Mouse (Mus musculus) hindbrain, embryonic 16.5 days (tissue): ENCODE data around the gene Klhdc7b. TPM values are rescaled to one million over a fixed set of nuclear protein-coding genes. Genes with fewer than 3 reads are reported as not detected.
"Not testable (repeated sequence)": the region's sequence is repeated elsewhere in the genome, so short reads cannot be mapped to it uniquely, and the experiment has no call there.

Experiments
- ATAC-seq: fragments of 200-750 bp; cut with Nextera tagmentation; 2 replicates; pipeline ENCODE4 v1.8.0; 2017; ENCODE audit warnings: moderate TSS enrichment, moderate library complexity
- H3K27ac ChIP-seq: fragments of 300-500 bp; sonication (generic); 2 replicates; pipeline ENCODE4 v1.5.1; 2014; ENCODE audit warnings: low read depth, mild to moderate bottlenecking, control low read depth, low read length, moderate library complexity
- H3K27me3 ChIP-seq: fragments of 300-500 bp; sonication (generic); replicated peaks from 2 replicates; pipeline ENCODE4 v1.6.1; 2014; ENCODE audit warnings: low read length; ENCODE audit not compliant: control insufficient read depth, insufficient read depth
- H3K36me3 ChIP-seq: fragments of 300-500 bp; sonication (generic); 2 replicates; pipeline ENCODE4 v1.6.1; 2014; ENCODE audit warnings: mild to moderate bottlenecking, low read length, moderate library complexity, mixed read lengths; ENCODE audit not compliant: control insufficient read depth, insufficient read depth
- H3K4me1 ChIP-seq: fragments of 300-500 bp; sonication (generic); 2 replicates; pipeline ENCODE4 v1.6.1; 2014; ENCODE audit warnings: low read depth, low read length; ENCODE audit not compliant: control insufficient read depth, insufficient read depth
- H3K4me2 ChIP-seq: fragments of 300-500 bp; sonication (generic); 2 replicates; pipeline ENCODE4 v1.6.1; 2014; ENCODE audit warnings: mild to moderate bottlenecking, low read length, control low read depth, moderate library complexity
- H3K4me3 ChIP-seq: fragments of 300-500 bp; sonication (generic); 2 replicates; pipeline ENCODE4 v1.5.1; 2014; ENCODE audit warnings: mild to moderate bottlenecking, low read length, control low read depth, moderate library complexity
- H3K9ac ChIP-seq: fragments of 300-500 bp; sonication (generic); 2 replicates; pipeline ENCODE4 v1.6.1; 2014; ENCODE audit warnings: low read depth, mild to moderate bottlenecking, control low read depth, low read length, moderate library complexity
- H3K9me3 ChIP-seq: fragments of 300-500 bp; sonication (generic); 2 replicates; pipeline ENCODE4 v1.6.1; 2014; ENCODE audit warnings: mild to moderate bottlenecking, low read length, moderate library complexity; ENCODE audit not compliant: control insufficient read depth
- WGBS: fragments of 180-500 bp; shearing (Covaris S2); extraction: QIAGEN DNeasy Blood & Tissue Kit; methylation state at CpG from one replicate; pipeline ENCODE4 v1.1.7; 2014; 5-methylcytosine and 5-hydroxymethylcytosine counted together
- polyA plus RNA-seq: library from polyadenylated mRNA; unstranded; fragments of >200 nt; fragmentation: Nextera tagmentation; extraction: Ambion mirVana; gene quantifications from 2 replicates; pipeline ENCODE4 v1.2.1, GENCODE M21; 2015

The Klhdc7b gene
- polyA plus RNA-seq, 1 experiment from 2014 or later, result 0.08 TPM

- Histone ChIP-seq H3K27ac (peak within 1 kb of the TSS; percentile 92), H3K4me2 (peak within 1 kb of the TSS; percentile 95), H3K9me3 (no peaks in the 10 kb centered on the region), H3K36me3 (peaks cover 14% of the 10 kb centered on the region), H3K4me3 (peak within 1 kb of the TSS; percentile 68), H3K4me1 (peaks cover 11% of the 10 kb centered on the region), H3K27me3 (no peaks in the 10 kb centered on the region), H3K9ac (peak within 1 kb of the TSS; percentile 88)
- WGBS, result under 1% methylated on average over 70 of the region's 70 CpGs
- ATAC-seq, result peak; percentile 97
Observed at GRCm38 (mm10) chr15:89429352-89430221, 44.9 kb downstream of the Klhdc7b start, which contains the start of the genes C730034F03Rik, Gm44502 and Chkb. TSS of gene C730034F03Rik (plus strand) at chr15:89429589. TSS of gene Gm44502 (minus strand) at chr15:89429696. TSS of gene Chkb (minus strand) at chr15:89429908.

- H3K4me3 ChIP-seq, result peak overlapping the region; percentile 68
- peak overlapping the region; percentile 95 for H3K4me2 ChIP-seq
- peak overlapping the region; percentile 92 for H3K27ac ChIP-seq
- no peaks in the 10 kb centered on the region for H3K9me3 ChIP-seq
- H3K36me3 ChIP-seq, result peaks cover 14% of the 10 kb centered on the region
- peak overlapping the region; percentile 88 for H3K9ac ChIP-seq
- no peak for ATAC-seq
- 42% methylated on average over 6 of the region's 6 CpGs for WGBS
- peaks cover 11% of the 10 kb centered on the region for H3K4me1 ChIP-seq
- no peaks in the 10 kb centered on the region for H3K27me3 ChIP-seq
Observed at GRCm38 (mm10) chr15:89430341-89430740, 45.6 kb downstream of the Klhdc7b start.

GRCm38 (mm10) chr15:89430771-89431170 lies 46.1 kb downstream of the Klhdc7b start:
- peaks cover 11% of the 10 kb centered on the region for H3K4me1 ChIP-seq
- not testable (repeated sequence) for H3K9me3 ChIP-seq, H3K9ac ChIP-seq, H3K27me3 ChIP-seq, ATAC-seq, H3K4me3 ChIP-seq, H3K27ac ChIP-seq
- peak overlapping the region; percentile 95 for H3K4me2 ChIP-seq
- peaks cover 13% of the 10 kb centered on the region for H3K36me3 ChIP-seq
- WGBS, result 91% methylated on average over 7 of the region's 9 CpGs

- H3K4me2 ChIP-seq, result no peak overlapping the region
- no peak overlapping the region for H3K9ac ChIP-seq
- H3K4me3 ChIP-seq, result no peak overlapping the region
- peaks cover 8% of the 10 kb centered on the region for H3K36me3 ChIP-seq
- no peaks in the 10 kb centered on the region for H3K9me3 ChIP-seq
- H3K4me1 ChIP-seq, result peaks cover 11% of the 10 kb centered on the region
- no peaks in the 10 kb centered on the region for H3K27me3 ChIP-seq
- WGBS, result 87% methylated on average over 3 of the region's 3 CpGs
- ATAC-seq, result no peak
- no peak overlapping the region for H3K27ac ChIP-seq
Observed at GRCm38 (mm10) chr15:89431271-89431670, 46.6 kb downstream of the Klhdc7b start.

GRCm38 (mm10) chr15:89431806-89432205 lies 47.1 kb downstream of the Klhdc7b start:
- H3K27ac ChIP-seq, result no peak overlapping the region
- H3K4me1 ChIP-seq, result peaks cover 11% of the 10 kb centered on the region
- no peak for ATAC-seq
- no peak overlapping the region for H3K4me2 ChIP-seq
- H3K4me3 ChIP-seq, result no peak overlapping the region
- H3K36me3 ChIP-seq, result peaks cover 3% of the 10 kb centered on the region; the same call in 1 of the 2 replicates
- 96% methylated on average over 6 of the region's 6 CpGs for WGBS
- no peaks in the 10 kb centered on the region for H3K27me3 ChIP-seq
- H3K9ac ChIP-seq, result no peak overlapping the region
- no peaks in the 10 kb centered on the region for H3K9me3 ChIP-seq

- peaks cover under 1% of the 10 kb centered on the region; the same call in 1 of the 2 replicates for H3K36me3 ChIP-seq
- H3K27ac ChIP-seq, result no peak overlapping the region
- no peak overlapping the region for H3K4me2 ChIP-seq
- no peak overlapping the region for H3K4me3 ChIP-seq
- no peak for ATAC-seq
- H3K9ac ChIP-seq, result no peak overlapping the region
- H3K9me3 ChIP-seq, result no peaks in the 10 kb centered on the region
- H3K27me3 ChIP-seq, result no peaks in the 10 kb centered on the region
- WGBS, result 71% methylated on average over 4 of the region's 4 CpGs
- H3K4me1 ChIP-seq, result peaks cover 11% of the 10 kb centered on the region
Observed at GRCm38 (mm10) chr15:89432946-89433345, 48.2 kb downstream of the Klhdc7b start.

- no peak overlapping the region for H3K4me3 ChIP-seq
- H3K4me1 ChIP-seq, result peaks cover 3% of the 10 kb centered on the region
- 85% methylated on average over 3 of the region's 3 CpGs for WGBS
- no peaks in the 10 kb centered on the region for H3K36me3 ChIP-seq
- H3K27me3 ChIP-seq, result no peaks in the 10 kb centered on the region
- no peak overlapping the region for H3K27ac ChIP-seq
- no peak overlapping the region for H3K9ac ChIP-seq
- ATAC-seq, result no peak
- no peaks in the 10 kb centered on the region for H3K9me3 ChIP-seq
- no peak overlapping the region for H3K4me2 ChIP-seq
Observed at GRCm38 (mm10) chr15:89434136-89434535, 49.4 kb downstream of the Klhdc7b start.

GRCm38 (mm10) chr15:89435878-89436277 lies 51.2 kb downstream of the Klhdc7b start:
- H3K27me3 ChIP-seq, result no peaks in the 10 kb centered on the region
- H3K36me3 ChIP-seq, result no peaks in the 10 kb centered on the region
- H3K9me3 ChIP-seq, result no peaks in the 10 kb centered on the region
- H3K4me1 ChIP-seq, result no peaks in the 10 kb centered on the region; the same call in 1 of the 2 replicates
- ATAC-seq, result no peak
- H3K4me2 ChIP-seq, result no peak overlapping the region
- H3K27ac ChIP-seq, result no peak overlapping the region
- WGBS, result 90% methylated on average over 5 of the region's 5 CpGs
- H3K9ac ChIP-seq, result no peak overlapping the region
- H3K4me3 ChIP-seq, result no peak overlapping the region
